In the genomic region with DNA sequence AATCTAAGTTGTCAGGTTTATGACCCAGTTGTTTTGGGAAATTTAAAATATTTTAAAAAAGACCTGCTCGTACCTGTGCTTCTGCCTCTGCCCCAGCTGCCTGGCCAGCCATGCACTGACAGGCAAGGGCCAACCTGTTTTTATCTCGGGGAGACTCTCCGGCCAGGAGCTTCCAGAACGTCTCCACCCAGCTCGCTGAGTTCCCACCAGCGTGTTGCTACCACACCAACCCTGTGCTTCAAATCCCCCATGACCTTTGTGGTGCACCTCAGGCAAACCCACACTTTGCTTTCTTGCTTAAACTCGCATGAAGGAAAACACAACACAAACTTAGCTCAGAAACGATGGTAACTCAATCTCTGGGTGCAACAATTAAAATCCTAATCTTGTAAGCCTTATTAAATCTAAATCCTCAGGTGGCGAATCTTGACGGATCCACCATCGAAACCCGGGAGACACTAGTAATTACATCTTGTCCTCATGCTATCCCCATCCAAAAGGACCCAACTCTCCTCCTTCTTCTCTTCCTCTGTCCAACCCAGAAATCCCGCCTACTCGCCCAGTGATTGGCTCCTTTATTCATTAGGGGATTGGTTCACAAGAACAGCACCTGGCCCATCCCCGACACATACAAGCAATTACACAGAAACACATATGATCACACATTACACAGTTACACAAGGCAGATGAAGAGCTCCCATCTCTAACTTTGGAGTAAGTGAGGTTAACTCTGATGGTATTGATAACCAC, we compare ENCODE assay signal across 27 mouse cellular contexts. TPM values are rescaled to one million over a fixed set of nuclear protein-coding genes. Genes with fewer than 3 reads are reported as not detected.
DNase-seq lines count a peak whose midpoint lies in the region; ATAC-seq and TF ChIP-seq lines count a peak whose summit lies in the region.
"Had no signal": no experiment of that assay in that cellular context is flagged by ENCODE, and none has a peak within 500 bp of the region (broad histone marks: within the 10 kb centered on the region; RNA-seq: fewer than 3 reads in every experiment).

No protein-coding gene starts in this region.

- H3K27ac ChIP-seq in midbrain, embryonic 11.5 days (ENCODE audit: low read depth, low read length), result no peak overlapping the region
- H3K27ac ChIP-seq in midbrain, embryonic 15.5 days, result no peak overlapping the region
- no peak overlapping the region for H3K27ac ChIP-seq in ES-E14 (ENCODE audit: insufficient read depth, low read depth, low read length, poor library complexity, severe bottlenecking)
- H3K27ac ChIP-seq: embryonic facial prominence, embryonic 13.5 days; embryonic facial prominence, embryonic 15.5 days; forebrain, embryonic 10.5 days; forebrain, embryonic 12.5 days had no signal

- in situ Hi-C loops in ES-E14 (cut with MboI; ENCODE audit: low sequenced_read_pairs in 2 of 2, unreplicated experiment in 2 of 2), result no loop called here

- no peaks in the 10 kb centered on the region for H3K36me3 ChIP-seq in midbrain, embryonic 11.5 days (ENCODE audit: control insufficient read depth, insufficient read depth, low read length)
- H3K36me3 ChIP-seq in midbrain, embryonic 15.5 days (replicated peaks), result no peaks in the 10 kb centered on the region
- no peaks in the 10 kb centered on the region for H3K36me3 ChIP-seq in ES-E14 (ENCODE audit: control insufficient read depth, insufficient read depth, low read length, poor library complexity, severe bottlenecking)
- H3K36me3 ChIP-seq: embryonic facial prominence, embryonic 13.5 days; embryonic facial prominence, embryonic 15.5 days; forebrain, embryonic 10.5 days; forebrain, embryonic 12.5 days had no signal

- no peak overlapping the region for H3K4me2 ChIP-seq in midbrain, embryonic 11.5 days
- H3K4me2 ChIP-seq in midbrain, embryonic 15.5 days, result no peak overlapping the region
- H3K4me2 ChIP-seq: embryonic facial prominence, embryonic 13.5 days; embryonic facial prominence, embryonic 15.5 days; forebrain, embryonic 12.5 days had no signal

- WGBS in midbrain, embryonic 11.5 days, result 83% methylated on average over 15 of the region's 15 CpGs
- 87% methylated on average over 15 of the region's 15 CpGs for WGBS in midbrain, embryonic 15.5 days

- no peak overlapping the region for H3K9ac ChIP-seq in midbrain, embryonic 11.5 days (ENCODE audit: low read length)
- no peak overlapping the region for H3K9ac ChIP-seq in midbrain, embryonic 15.5 days
- peak overlapping the region; percentile 55 for H3K9ac ChIP-seq in ES-E14 (ENCODE audit: insufficient read depth, low read depth, low read length, poor library complexity, severe bottlenecking)
- H3K9ac ChIP-seq: embryonic facial prominence, embryonic 13.5 days; embryonic facial prominence, embryonic 15.5 days; forebrain, embryonic 12.5 days had no signal

- peak; percentile 72 for DNase-seq in heart, adult 11 months
- no peak for DNase-seq in heart, adult 9 months (ENCODE audit: low spot score in 2 of 2)
- peak; percentile 81 for DNase-seq in midbrain, embryonic 11.5 days (ENCODE audit: low spot score, missing footprints)
- DNase-seq in ES-E14 (ENCODE audit: low read depth, low spot score) (no peak), ZHBTc4 (ENCODE audit: low read depth, low spot score) (peak; percentile 67)
- DNase-seq in frontal cortex, adult 2 months (ENCODE audit: extremely low spot score in 1 of 2, low spot score in 1 of 2), result no peak
- DNase-seq in adrenal gland, postnatal 25 days, result no peak
- DNase-seq: adrenal gland, adult 2 months; adrenal gland, postnatal 10 days; adrenal gland, postnatal 36 days; B cell, adult 2 months; cerebellum, adult 18-20 months; cerebellum, adult 8-10 months; cerebellum, adult 9-11 months; cerebellum, postnatal 14 days; cerebellum, postnatal 36 days; embryo, embryonic 11 days had no signal

- H3K27me3 ChIP-seq in midbrain, embryonic 11.5 days (ENCODE audit: control insufficient read depth, insufficient read depth, low read length), result no peaks in the 10 kb centered on the region
- H3K27me3 ChIP-seq in midbrain, embryonic 15.5 days (replicated peaks), result no peaks in the 10 kb centered on the region
- H3K27me3 ChIP-seq: CH12.LX; embryonic facial prominence, embryonic 13.5 days; embryonic facial prominence, embryonic 15.5 days; forebrain, embryonic 12.5 days had no signal

- H3K9me3 ChIP-seq in midbrain, embryonic 11.5 days (ENCODE audit: control insufficient read depth, low read length), result no peaks in the 10 kb centered on the region
- no peaks in the 10 kb centered on the region for H3K9me3 ChIP-seq in midbrain, embryonic 15.5 days
- no peaks in the 10 kb centered on the region for H3K9me3 ChIP-seq in ES-E14 (ENCODE audit: control insufficient read depth, insufficient read depth, low read depth, low read length)
- H3K9me3 ChIP-seq: embryonic facial prominence, embryonic 13.5 days; embryonic facial prominence, embryonic 15.5 days; forebrain, embryonic 10.5 days; forebrain, embryonic 12.5 days had no signal

- no peak for ATAC-seq in midbrain, embryonic 11.5 days (ENCODE audit: low FRiP score)
- no peak for ATAC-seq in midbrain, embryonic 15.5 days (replicated peaks)
- ATAC-seq: CD4-positive, CD25-positive, alpha-beta regulatory T cell, adult 4 months; forebrain, embryonic 14.5 days; forebrain, embryonic 16.5 days had no signal

- H3K4me1 ChIP-seq in midbrain, embryonic 11.5 days (ENCODE audit: control insufficient read depth, insufficient read depth, low read length), result no peaks in the 10 kb centered on the region
- H3K4me1 ChIP-seq in midbrain, embryonic 15.5 days, result no peaks in the 10 kb centered on the region
- H3K4me1 ChIP-seq in ES-E14 (ENCODE audit: control insufficient read depth in 2 of 2, insufficient read depth in 2 of 2, low read length in 2 of 2, poor library complexity in 1 of 2), result peaks cover 10 to 12% of the 10 kb centered on the region in 2 experiments; a peak in 3 of 4 replicates
- H3K4me1 ChIP-seq: embryonic facial prominence, embryonic 13.5 days; embryonic facial prominence, embryonic 15.5 days; forebrain, embryonic 12.5 days had no signal

- H3K4me3 ChIP-seq in midbrain, embryonic 11.5 days (ENCODE audit: low read depth, low read length), result no peak overlapping the region
- no peak overlapping the region for H3K4me3 ChIP-seq in midbrain, embryonic 15.5 days
- peak overlapping the region in 1 of 2 experiments; percentile 52; a peak in 3 of 4 replicates for H3K4me3 ChIP-seq in ES-E14 (ENCODE audit: insufficient read depth in 1 of 2, low read depth in 1 of 2, low read length in 2 of 2, poor library complexity in 1 of 2, severe bottlenecking in 1 of 2)
- H3K4me3 ChIP-seq: embryonic facial prominence, embryonic 13.5 days; embryonic facial prominence, embryonic 15.5 days; erythroblast, embryonic 14.5 days; forebrain, embryonic 10.5 days; forebrain, embryonic 12.5 days had no signal

TF ChIP-seq in ES-E14, 5 proteins besides CTCF, POLR2A, EP300 and RAD21:
- TF ChIP-seq ZNF384 (IDR thresholded peaks at IDR 0.05; ENCODE audit: low read depth, low read length) (no peak), HCFC1 (IDR thresholded peaks at IDR 0.05; ENCODE audit: borderline replicate concordance, insufficient read depth, low read length) (no peak), ZC3H11A (IDR thresholded peaks at IDR 0.05; ENCODE audit: borderline replicate concordance, low read depth, low read length) (no peak), CHD2 (IDR thresholded peaks at IDR 0.05; ENCODE audit: low read depth, low read length) (no peak), MAFK (IDR thresholded peaks at IDR 0.05; ENCODE audit: insufficient read depth, low read depth, low read length) (no peak)

RNA-seq across cellular contexts. Expression of gene 4921524J17Rik, which starts 13.5 kb away (rescaled TPM):
- 43.8 and 48.9 TPM in 2 replicates for polyA plus RNA-seq in midbrain, embryonic 11.5 days (2014; fragmentation: Nextera tagmentation; extraction: Ambion mirVana)
- polyA plus RNA-seq in midbrain, embryonic 15.5 days (2015; fragmentation: Nextera tagmentation; extraction: Ambion mirVana), result 36.5 and 38.6 TPM in 2 replicates
- 15.0 and 19.5 TPM in 2 replicates for total RNA-seq in ES-E14 (2012; rRNA removed)
- polyA plus RNA-seq in frontal cortex, adult 2 months (2012; rRNA removed), result 14.5 and 15.2 TPM in 2 replicates
- total RNA-seq in adrenal gland, postnatal 25 days (2021), result 29.9 and 58.2 TPM in 2 replicates

RNA-seq across cellular contexts. Expression of gene Gpt2, which starts 46.3 kb away (rescaled TPM):
- 36.5 and 38.1 TPM in 2 replicates for polyA plus RNA-seq in midbrain, embryonic 11.5 days (2014; fragmentation: Nextera tagmentation; extraction: Ambion mirVana)
- 39.3 and 40.1 TPM in 2 replicates for polyA plus RNA-seq in midbrain, embryonic 15.5 days (2015; fragmentation: Nextera tagmentation; extraction: Ambion mirVana)
- total RNA-seq in ES-E14 (2012; rRNA removed), result 31.9 and 46.4 TPM in 2 replicates
- 52.6 and 52.9 TPM in 2 replicates for polyA plus RNA-seq in frontal cortex, adult 2 months (2012; rRNA removed)
- 233 and 253 TPM in 2 replicates for total RNA-seq in adrenal gland, postnatal 25 days (2021)
- polyA plus RNA-seq: erythroblast, embryonic 14.5 days had no signal

RNA-seq across cellular contexts. Expression of gene Mylk3, which starts 60.0 kb away (rescaled TPM):
- 1.7 and 2.1 TPM in 2 replicates for polyA plus RNA-seq in midbrain, embryonic 11.5 days (2014; fragmentation: Nextera tagmentation; extraction: Ambion mirVana)
- polyA plus RNA-seq in midbrain, embryonic 15.5 days (2015; fragmentation: Nextera tagmentation; extraction: Ambion mirVana), result 0.34 and 0.52 TPM in 2 replicates
- 0.11 and 0.22 TPM in 2 replicates for total RNA-seq in ES-E14 (2012; rRNA removed)
- 1.1 and 2.8 TPM in 2 replicates for polyA plus RNA-seq in frontal cortex, adult 2 months (2012; rRNA removed)
- total RNA-seq in adrenal gland, postnatal 25 days (2021), result 0.61 TPM in 1 of 2 replicates, not detected in the other
- polyA plus RNA-seq: CD4-positive, CD25-positive, alpha-beta regulatory T cell, adult 4 months had no signal

Comparison
In these comparisons a context has a peak if more than half of its experiments do, and no peak if none do; other contexts are left out.
1. DNase-seq: peak in heart, adult 11 months (single experiment), midbrain, embryonic 11.5 days (single experiment) and ZHBTc4 (single experiment); none in heart, adult 9 months (0 of 2), ES-E14 (single experiment), frontal cortex, adult 2 months (0 of 2) and adrenal gland, postnatal 25 days (single experiment).